Mouse (Mus musculus) stomach, embryonic 16.5 days (tissue): ENCODE measurements at regions not wholly inside any gene's neighbourhood (a gene's known extent, or its start where the extent isn't known, plus 50 kb on each side); places are given as distances from the start of the nearest gene placed in this dataset.
"Not testable (repeated sequence)": the region's sequence is repeated elsewhere in the genome, so short reads cannot be mapped to it uniquely, and the experiment has no call there.

Experiments used
- ATAC-seq: fragments of 200-750 bp; cut with Nextera tagmentation; 2 replicates; pipeline ENCODE4 v1.8.0; 2017; ENCODE audit warnings: moderate number of reproducible peaks, moderate TSS enrichment; ENCODE audit not compliant: insufficient read depth, low FRiP score
- H3K27ac ChIP-seq: fragments of 300-500 bp; sonication (generic); 2 replicates; pipeline ENCODE4 v1.5.1; 2014; ENCODE audit warnings: low read length
- H3K27me3 ChIP-seq: fragments of 300-500 bp; sonication (generic); 2 replicates; pipeline ENCODE4 v1.6.1; 2014; ENCODE audit warnings: low read length, control low read depth, mixed read lengths; ENCODE audit not compliant: control insufficient read depth, insufficient read depth
- H3K36me3 ChIP-seq: fragments of 300-500 bp; sonication (generic); 2 replicates; pipeline ENCODE4 v1.6.1; 2014; ENCODE audit warnings: low read length; ENCODE audit not compliant: control insufficient read depth, insufficient read depth
- H3K4me1 ChIP-seq: fragments of 300-500 bp; sonication (generic); 2 replicates; pipeline ENCODE4 v1.6.1; 2014; ENCODE audit warnings: low read length, control low read depth, mixed read lengths; ENCODE audit not compliant: control insufficient read depth, insufficient read depth
- H3K4me2 ChIP-seq: fragments of 300-500 bp; sonication (generic); 2 replicates; pipeline ENCODE4 v1.6.1; 2014; ENCODE audit warnings: low read depth, low read length, mixed read lengths
- H3K4me3 ChIP-seq: fragments of 300-500 bp; sonication (generic); replicated peaks from 2 replicates; pipeline ENCODE4 v1.5.1; 2014; ENCODE audit warnings: mild to moderate bottlenecking, low read length
- H3K9ac ChIP-seq: fragments of 300-500 bp; sonication (generic); 2 replicates; pipeline ENCODE4 v1.6.1; 2014; ENCODE audit warnings: low read length
- H3K9me3 ChIP-seq: fragments of 300-500 bp; sonication (generic); replicated peaks from 2 replicates; pipeline ENCODE4 v1.6.1; 2016; ENCODE audit warnings: low read length, control low read depth; ENCODE audit not compliant: control insufficient read depth
- WGBS: fragments of 180-500 bp; shearing (Covaris S2); extraction: QIAGEN DNeasy Blood & Tissue Kit; methylation state at CpG from one replicate; pipeline ENCODE4 v1.1.7; 2014; 5-methylcytosine and 5-hydroxymethylcytosine counted together

DNA sequence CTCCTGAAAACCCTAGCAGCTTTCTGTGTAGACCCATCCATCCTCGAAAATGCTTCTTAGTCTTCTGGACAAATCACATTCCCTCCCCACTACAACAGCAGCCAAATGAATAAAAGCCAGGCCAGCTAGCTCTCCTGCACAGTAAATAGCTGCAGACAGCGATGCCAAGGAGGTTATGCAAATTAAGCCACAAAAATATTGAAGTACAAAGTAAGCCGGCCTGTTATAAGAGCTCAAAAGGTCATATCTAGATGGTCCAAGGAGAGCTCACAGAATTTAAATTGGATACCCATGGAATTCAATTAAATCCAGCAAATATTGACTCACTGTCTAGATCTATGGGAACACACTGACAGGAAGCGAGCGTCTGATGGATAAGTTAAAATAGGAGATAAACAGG, 375.4 kb downstream of the Rad51ap2 start:
- no peak overlapping the region for H3K9ac ChIP-seq
- WGBS, result 45% methylated on average over 5 of the region's 5 CpGs

DNA sequence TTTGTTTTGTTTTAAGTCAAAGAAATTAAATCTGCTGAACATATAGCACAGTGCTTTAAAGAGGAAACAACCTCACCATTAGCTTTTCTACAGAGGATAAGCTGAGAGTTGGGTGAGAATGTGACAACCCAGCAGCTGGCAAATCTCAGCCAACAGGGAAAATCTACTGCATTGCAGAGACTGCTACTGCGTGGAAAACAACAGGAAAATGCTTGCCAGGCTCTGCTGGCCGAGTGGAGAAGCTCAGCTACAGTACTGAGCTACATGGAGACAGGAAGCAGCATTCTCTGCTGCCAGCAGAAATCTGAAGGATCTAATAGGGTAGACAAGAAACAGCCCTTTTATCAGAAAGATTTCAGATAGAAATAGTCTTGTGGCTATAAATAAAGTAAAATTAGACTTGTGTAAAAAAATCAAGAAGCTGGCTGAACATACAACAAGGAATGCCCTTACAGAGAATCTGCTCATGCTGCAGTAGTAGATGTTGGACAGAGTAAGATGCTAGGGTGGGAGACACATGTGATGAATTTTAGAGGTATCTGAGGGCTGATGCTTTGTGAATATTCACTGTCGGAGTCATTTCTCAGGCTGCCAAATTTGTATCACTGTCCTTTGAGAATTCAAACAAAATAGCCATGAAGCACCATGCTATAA, 382.1 kb downstream of the Rad51ap2 start:
- Histone ChIP-seq H3K27me3 (no peaks in the 10 kb centered on the region), H3K9ac (no peak overlapping the region), H3K36me3 (no peaks in the 10 kb centered on the region), H3K4me1 (no peaks in the 10 kb centered on the region), H3K27ac (no peak overlapping the region), H3K9me3 (no peaks in the 10 kb centered on the region), H3K4me2 (no peak overlapping the region), H3K4me3 (no peak overlapping the region)
- WGBS, result 44% methylated on average over 3 of the region's 3 CpGs
- ATAC-seq, result no peak

More for the DNA sequence above, 375.4 kb downstream of the Rad51ap2 start:
- no peak for ATAC-seq
- Histone ChIP-seq H3K27ac (no peak overlapping the region), H3K4me1 (no peaks in the 10 kb centered on the region), H3K4me3 (no peak overlapping the region), H3K36me3 (no peaks in the 10 kb centered on the region), H3K9me3 (no peaks in the 10 kb centered on the region), H3K27me3 (no peaks in the 10 kb centered on the region), H3K4me2 (no peak overlapping the region)

- H3K9ac ChIP-seq, result no peak overlapping the region
- 35% methylated on average over 3 of the region's 3 CpGs for WGBS
- H3K36me3 ChIP-seq, result no peaks in the 10 kb centered on the region
- no peak for ATAC-seq
- no peak overlapping the region for H3K27ac ChIP-seq
- no peaks in the 10 kb centered on the region for H3K4me1 ChIP-seq
- no peaks in the 10 kb centered on the region for H3K27me3 ChIP-seq
- no peak overlapping the region for H3K4me2 ChIP-seq
- H3K4me3 ChIP-seq, result no peak overlapping the region
- H3K9me3 ChIP-seq, result no peaks in the 10 kb centered on the region
Measured at GRCm38 (mm10) chr12:11851034-11851433, 395.2 kb downstream of the Rad51ap2 start.

GRCm38 (mm10) chr12:11881809-11882208, 380.1 kb upstream of the Fam49a start:
- not testable (repeated sequence) for H3K4me1 ChIP-seq, H3K27ac ChIP-seq, H3K36me3 ChIP-seq, H3K9ac ChIP-seq, ATAC-seq, H3K27me3 ChIP-seq, H3K4me2 ChIP-seq, H3K9me3 ChIP-seq, H3K4me3 ChIP-seq
- 87% methylated on average over 11 of the region's 11 CpGs for WGBS

DNA sequence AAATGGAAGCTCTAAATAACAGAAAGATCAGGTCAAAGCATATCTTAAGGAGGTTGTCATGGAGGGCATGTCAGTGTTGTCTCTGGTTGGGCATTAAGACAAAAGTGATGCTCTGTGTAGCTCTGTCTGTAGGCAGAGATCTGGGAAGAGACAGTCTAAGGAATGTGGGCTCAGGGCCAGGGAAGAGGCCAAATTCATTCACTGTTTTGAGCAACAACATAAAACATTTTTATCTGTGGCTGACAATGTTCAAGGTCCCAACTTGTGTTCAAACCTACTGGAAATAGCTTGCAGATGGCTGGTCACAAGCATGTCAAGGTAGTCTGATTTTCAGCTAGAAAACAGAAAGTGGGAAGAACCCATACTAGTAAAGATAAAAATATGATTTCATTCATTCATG, 374.6 kb upstream of the Fam49a start:
- H3K9ac ChIP-seq, result no peak overlapping the region
- no peak overlapping the region for H3K4me3 ChIP-seq
- H3K4me2 ChIP-seq, result no peak overlapping the region
- no peaks in the 10 kb centered on the region for H3K36me3 ChIP-seq
- H3K9me3 ChIP-seq, result no peaks in the 10 kb centered on the region
- H3K27ac ChIP-seq, result no peak overlapping the region
- no peaks in the 10 kb centered on the region for H3K27me3 ChIP-seq
- no peak for ATAC-seq
- no peaks in the 10 kb centered on the region for H3K4me1 ChIP-seq

- no peak for ATAC-seq
- H3K27ac ChIP-seq, result no peak overlapping the region
- H3K9me3 ChIP-seq, result no peaks in the 10 kb centered on the region
- no peaks in the 10 kb centered on the region for H3K36me3 ChIP-seq
- H3K4me2 ChIP-seq, result no peak overlapping the region
- no peaks in the 10 kb centered on the region for H3K4me1 ChIP-seq
- WGBS, result 79% methylated on average over 3 of the region's 3 CpGs
- H3K27me3 ChIP-seq, result no peaks in the 10 kb centered on the region
- H3K4me3 ChIP-seq, result no peak overlapping the region
- H3K9ac ChIP-seq, result no peak overlapping the region
Measured at GRCm38 (mm10) chr12:11899031-11899430, 362.9 kb upstream of the Fam49a start.

DNA sequence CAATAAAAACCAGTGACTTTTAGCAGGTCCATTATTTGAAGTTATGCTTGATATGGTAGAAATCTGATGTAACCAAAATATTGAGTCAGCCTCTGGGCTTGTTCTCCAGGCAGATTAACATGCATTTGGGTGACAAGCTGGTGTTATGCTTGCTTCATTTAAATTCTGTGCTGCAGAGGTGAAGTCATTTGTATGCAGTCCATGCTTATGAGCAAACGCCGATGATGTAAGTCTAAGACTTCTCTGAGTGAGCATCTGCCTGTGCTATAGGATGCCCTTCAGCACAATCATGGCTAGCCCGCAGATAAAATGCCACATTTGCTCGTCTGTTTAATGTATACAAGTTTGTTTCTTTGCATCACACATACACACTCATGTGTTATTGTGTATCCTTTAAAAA, 355.4 kb upstream of the Fam49a start:
- Histone ChIP-seq H3K9me3 (no peaks in the 10 kb centered on the region), H3K36me3 (no peaks in the 10 kb centered on the region), H3K4me1 (no peaks in the 10 kb centered on the region), H3K27ac (no peak overlapping the region), H3K9ac (no peak overlapping the region), H3K27me3 (no peaks in the 10 kb centered on the region), H3K4me3 (no peak overlapping the region), H3K4me2 (no peak overlapping the region)
- WGBS, result 83% methylated on average over 4 of the region's 4 CpGs
- ATAC-seq, result no peak
